Mouse (Mus musculus) midbrain, embryonic 15.5 days (tissue): ENCODE measurements around the gene Cd164l2. TPM values are rescaled to one million over a fixed set of nuclear protein-coding genes. Genes with fewer than 3 reads are reported as not detected.
A peak's percentile ranks its signal among the peaks of the same experiment; 100 is the strongest.

Source experiments
- ATAC-seq: fragments of 200-750 bp; cut with Nextera tagmentation; replicated peaks from 2 replicates; pipeline ENCODE4 v1.8.0; 2017; ENCODE audit warnings: moderate TSS enrichment
- H3K27ac ChIP-seq: fragments of 300-500 bp; sonication (generic); 2 replicates; pipeline ENCODE4 v1.5.1; 2015; ENCODE audit warnings: mild to moderate bottlenecking, inconsistent platforms
- H3K27me3 ChIP-seq: fragments of 300-500 bp; sonication (generic); replicated peaks from 2 replicates; pipeline ENCODE4 v1.6.1; 2015; ENCODE audit warnings: inconsistent platforms
- H3K36me3 ChIP-seq: fragments of 300-500 bp; sonication (generic); replicated peaks from 2 replicates; pipeline ENCODE4 v1.6.1; 2015; ENCODE audit warnings: inconsistent platforms
- H3K4me1 ChIP-seq: fragments of 300-500 bp; sonication (generic); 2 replicates; pipeline ENCODE4 v1.6.1; 2015; ENCODE audit warnings: inconsistent platforms
- H3K4me2 ChIP-seq: fragments of 300-500 bp; sonication (generic); 2 replicates; pipeline ENCODE4 v1.6.1; 2015; ENCODE audit warnings: inconsistent platforms, mild to moderate bottlenecking, moderate library complexity
- H3K4me3 ChIP-seq: fragments of 300-500 bp; sonication (generic); 2 replicates; pipeline ENCODE4 v1.5.1; 2015; ENCODE audit warnings: mild to moderate bottlenecking, inconsistent platforms
- H3K9ac ChIP-seq: fragments of 300-500 bp; sonication (generic); 2 replicates; pipeline ENCODE4 v1.6.1; 2015; ENCODE audit warnings: mild to moderate bottlenecking, inconsistent platforms
- H3K9me3 ChIP-seq: fragments of 300-500 bp; sonication (generic); 2 replicates; pipeline ENCODE4 v1.6.1; 2016; ENCODE audit warnings: inconsistent platforms
- WGBS: fragments of 180-500 bp; shearing (Covaris S2); methylation state at CpG from one replicate; pipeline ENCODE4 v1.1.7; 2015; ENCODE audit warnings: mixed read lengths; 5-methylcytosine and 5-hydroxymethylcytosine counted together
- polyA plus RNA-seq: library from polyadenylated mRNA; unstranded; fragments of >200 nt; fragmentation: Nextera tagmentation; extraction: Ambion mirVana; gene quantifications from 2 replicates; pipeline ENCODE4 v1.2.1, GENCODE M21; 2015

Gene Cd164l2
- polyA plus RNA-seq = 3.0 and 5.0 TPM in 2 replicates

- Histone ChIP-seq H3K27ac (no peak within 1 kb of the TSS), H3K27me3 (peaks cover 20% of the 10 kb centered on the region), H3K4me3 (peak within 1 kb of the TSS; percentile 58), H3K4me2 (peak within 1 kb of the TSS; percentile 89), H3K4me1 (peaks cover 27% of the 10 kb centered on the region), H3K36me3 (no peaks in the 10 kb centered on the region), H3K9ac (peak within 1 kb of the TSS; percentile 55), H3K9me3 (no peaks in the 10 kb centered on the region)
- WGBS = 2% methylated on average over 52 of the region's 52 CpGs
- peak; percentile 69 for ATAC-seq
Observed at GRCm38 (mm10) chr4:133211751-133212561, at the start of gene Cd164l2, which contains the start of gene Gpr3. Cd164l2 (plus strand) TSS chr4:133212131. Gpr3 (minus strand) TSS chr4:133212536.

- 69% methylated on average over 6 of the region's 6 CpGs for WGBS
- Histone ChIP-seq H3K4me2 (no peak overlapping the region), H3K27me3 (no peaks in the 10 kb centered on the region), H3K27ac (no peak overlapping the region), H3K36me3 (no peaks in the 10 kb centered on the region), H3K4me3 (no peak overlapping the region), H3K9ac (no peak overlapping the region), H3K9me3 (no peaks in the 10 kb centered on the region), H3K4me1 (no peaks in the 10 kb centered on the region)
- no peak for ATAC-seq
Observed at GRCm38 (mm10) chr4:133162196-133162595, 49.7 kb upstream of the Cd164l2 start.

- H3K27me3 ChIP-seq = no peaks in the 10 kb centered on the region
- no peak overlapping the region for H3K4me3 ChIP-seq
- no peaks in the 10 kb centered on the region for H3K9me3 ChIP-seq
- no peak overlapping the region for H3K9ac ChIP-seq
- no peak overlapping the region for H3K4me2 ChIP-seq
- no peak for ATAC-seq
- H3K4me1 ChIP-seq = no peaks in the 10 kb centered on the region
- 90% methylated on average over 9 of the region's 9 CpGs for WGBS
- no peaks in the 10 kb centered on the region for H3K36me3 ChIP-seq
- H3K27ac ChIP-seq = no peak overlapping the region
Observed at GRCm38 (mm10) chr4:133166773-133167172, 45.2 kb upstream of the Cd164l2 start.

- Histone ChIP-seq H3K4me2 (no peak overlapping the region), H3K9ac (no peak overlapping the region), H3K4me1 (peaks cover 3% of the 10 kb centered on the region; the same call in 1 of the 2 replicates), H3K36me3 (no peaks in the 10 kb centered on the region), H3K9me3 (no peaks in the 10 kb centered on the region), H3K4me3 (no peak overlapping the region), H3K27me3 (no peaks in the 10 kb centered on the region), H3K27ac (peak overlapping the region; percentile 3; the same call in 1 of the 2 replicates)
- WGBS = 86% methylated on average over 10 of the region's 10 CpGs
- no peak for ATAC-seq
Observed at GRCm38 (mm10) chr4:133169237-133170055, 42.5 kb upstream of the Cd164l2 start.

DNA sequence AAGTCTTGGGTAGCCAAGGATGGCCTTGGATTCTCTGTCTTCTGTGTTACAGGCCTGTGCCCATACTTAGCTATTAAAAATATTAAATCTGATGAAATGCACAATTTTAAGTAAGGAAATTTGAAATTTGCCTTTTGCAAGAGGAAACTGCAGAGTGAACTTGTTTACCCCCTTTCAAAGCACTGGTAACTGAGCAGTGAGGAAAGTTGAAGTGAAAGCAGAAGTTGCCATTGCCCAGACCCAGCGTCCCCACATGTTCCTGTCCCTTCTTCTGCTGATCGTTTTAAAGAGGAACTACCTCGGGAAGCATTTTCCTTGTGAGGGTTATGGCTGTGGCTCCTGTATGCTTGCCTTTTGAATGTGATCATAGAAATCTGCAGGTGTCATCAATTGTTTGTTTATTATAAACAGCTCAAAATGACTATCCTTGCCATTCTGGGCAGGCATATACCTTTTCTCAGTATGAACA lies 41.8 kb upstream of the Cd164l2 start:
- no peak overlapping the region for H3K4me3 ChIP-seq
- no peaks in the 10 kb centered on the region for H3K36me3 ChIP-seq
- no peak overlapping the region for H3K9ac ChIP-seq
- no peak for ATAC-seq
- no peaks in the 10 kb centered on the region for H3K9me3 ChIP-seq
- WGBS = 85% methylated on average over 3 of the region's 3 CpGs
- no peaks in the 10 kb centered on the region for H3K27me3 ChIP-seq
- no peak overlapping the region for H3K4me2 ChIP-seq
- H3K4me1 ChIP-seq = peaks cover 3% of the 10 kb centered on the region; the same call in 1 of the 2 replicates
- no peak overlapping the region for H3K27ac ChIP-seq

DNA sequence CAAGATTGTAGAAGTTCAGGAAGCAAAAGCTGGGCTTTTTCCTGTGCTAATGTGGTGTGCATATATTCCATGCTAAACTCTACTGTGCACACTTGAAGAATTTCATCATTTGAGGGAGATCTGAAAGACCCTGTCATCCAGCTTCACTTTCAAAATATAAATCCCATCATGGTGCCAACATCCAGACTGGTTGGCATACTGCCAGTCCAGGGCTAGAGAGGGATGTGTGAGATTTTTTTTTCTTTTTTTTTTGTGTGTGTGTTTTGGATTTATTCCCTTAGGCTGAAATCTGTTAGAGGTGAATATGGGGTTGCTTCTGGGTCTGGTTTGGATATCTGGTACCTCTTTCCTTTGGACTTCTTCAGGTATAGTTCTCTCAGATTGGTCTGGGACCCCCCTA lies 41.3 kb upstream of the Cd164l2 start:
- Histone ChIP-seq H3K4me2 (no peak overlapping the region), H3K9me3 (no peaks in the 10 kb centered on the region), H3K36me3 (no peaks in the 10 kb centered on the region), H3K27me3 (no peaks in the 10 kb centered on the region), H3K4me1 (peaks cover 7% of the 10 kb centered on the region; the same call in 1 of the 2 replicates), H3K9ac (no peak overlapping the region), H3K4me3 (no peak overlapping the region), H3K27ac (no peak overlapping the region)
- no peak for ATAC-seq

GRCm38 (mm10) chr4:133172451-133172850 lies 39.5 kb upstream of the Cd164l2 start:
- no peaks in the 10 kb centered on the region for H3K27me3 ChIP-seq
- no peak overlapping the region for H3K27ac ChIP-seq
- peaks cover 25% of the 10 kb centered on the region for H3K4me1 ChIP-seq
- WGBS = 94% methylated on average over 4 of the region's 4 CpGs
- no peaks in the 10 kb centered on the region for H3K36me3 ChIP-seq
- no peak overlapping the region for H3K4me2 ChIP-seq
- no peak for ATAC-seq
- H3K9me3 ChIP-seq = no peaks in the 10 kb centered on the region
- no peak overlapping the region for H3K9ac ChIP-seq
- H3K4me3 ChIP-seq = no peak overlapping the region

DNA sequence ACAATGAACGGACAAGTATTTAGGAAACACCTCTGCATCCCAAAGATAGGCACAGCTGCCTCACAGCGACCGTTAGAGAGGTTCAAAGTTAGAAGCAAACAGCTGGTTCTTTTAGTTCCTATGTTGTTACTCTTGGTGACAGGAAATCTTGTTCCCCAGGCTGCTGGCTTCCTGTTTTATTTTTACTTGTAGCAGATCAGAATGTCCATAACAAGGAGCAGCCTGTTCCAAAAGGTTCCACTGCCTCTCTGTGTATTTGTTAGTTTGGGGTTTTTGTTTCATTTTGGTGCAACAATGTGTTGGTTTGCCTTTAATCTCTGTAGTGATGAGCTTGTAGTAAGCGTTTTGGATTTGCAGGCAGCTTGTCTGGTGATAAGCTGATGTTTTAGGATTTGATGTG lies 37.6 kb upstream of the Cd164l2 start:
- H3K27me3 ChIP-seq = no peaks in the 10 kb centered on the region
- ATAC-seq = no peak
- no peaks in the 10 kb centered on the region for H3K9me3 ChIP-seq
- WGBS = 77% methylated on average over 4 of the region's 4 CpGs
- H3K27ac ChIP-seq = no peak overlapping the region
- H3K4me2 ChIP-seq = no peak overlapping the region
- H3K4me1 ChIP-seq = peaks cover 25% of the 10 kb centered on the region
- no peaks in the 10 kb centered on the region for H3K36me3 ChIP-seq
- H3K4me3 ChIP-seq = no peak overlapping the region
- no peak overlapping the region for H3K9ac ChIP-seq

GRCm38 (mm10) chr4:133175274-133175673 lies 36.7 kb upstream of the Cd164l2 start:
- Histone ChIP-seq H3K27me3 (no peaks in the 10 kb centered on the region), H3K4me1 (peaks cover 25% of the 10 kb centered on the region), H3K36me3 (no peaks in the 10 kb centered on the region), H3K4me3 (no peak overlapping the region), H3K9ac (no peak overlapping the region), H3K27ac (no peak overlapping the region), H3K4me2 (no peak overlapping the region), H3K9me3 (no peaks in the 10 kb centered on the region)
- 80% methylated on average over 7 of the region's 7 CpGs for WGBS
- ATAC-seq = no peak

DNA sequence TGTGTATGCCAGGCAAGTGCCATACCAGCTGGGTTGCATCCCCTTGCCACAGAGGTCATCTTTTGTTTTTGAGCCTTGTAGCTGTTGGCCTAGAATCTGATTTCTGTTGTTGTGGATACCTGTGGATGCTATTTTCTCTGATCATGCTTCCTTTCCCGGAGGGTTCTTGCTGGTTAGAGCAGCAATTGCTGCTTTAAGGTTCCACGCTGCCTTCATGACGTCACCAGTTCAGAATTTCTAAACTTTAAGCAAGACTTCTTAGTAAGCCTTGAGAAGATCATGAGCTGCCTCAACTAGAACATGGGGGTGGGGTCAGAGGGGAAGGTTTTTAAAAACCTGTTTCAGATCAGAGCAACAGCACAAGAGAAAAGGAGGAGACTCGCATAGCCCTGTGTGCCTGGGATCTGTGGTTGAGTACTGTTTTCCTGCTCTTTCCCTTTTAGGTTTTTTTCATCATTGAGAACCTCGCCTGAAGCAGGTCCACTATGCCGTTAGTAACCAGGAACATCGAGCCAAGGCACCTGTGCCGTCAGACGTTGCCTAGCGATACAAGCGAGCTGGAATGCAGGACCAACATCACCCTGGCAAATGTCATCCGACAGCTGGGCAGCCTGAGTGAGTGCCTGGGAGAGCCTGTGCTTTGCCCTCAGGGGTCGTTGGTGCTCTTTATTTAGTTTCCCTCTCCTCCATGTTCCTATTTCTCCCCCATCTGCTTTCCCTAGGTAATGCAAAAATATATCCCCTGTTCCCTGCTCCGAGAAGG lies 35.8 kb upstream of the Cd164l2 start:
- H3K9me3 ChIP-seq = no peaks in the 10 kb centered on the region
- peak; percentile 37; the same call in 1 of the 2 replicates for ATAC-seq
- 42% methylated on average over 14 of the region's 14 CpGs for WGBS
- H3K4me2 ChIP-seq = peak overlapping the region; percentile 20
- peak overlapping the region; percentile 16; the same call in 1 of the 2 replicates for H3K9ac ChIP-seq
- H3K27me3 ChIP-seq = no peaks in the 10 kb centered on the region
- peaks cover 25% of the 10 kb centered on the region for H3K4me1 ChIP-seq
- H3K4me3 ChIP-seq = no peak overlapping the region
- peak overlapping the region; percentile 71 for H3K27ac ChIP-seq
- no peaks in the 10 kb centered on the region for H3K36me3 ChIP-seq

DNA sequence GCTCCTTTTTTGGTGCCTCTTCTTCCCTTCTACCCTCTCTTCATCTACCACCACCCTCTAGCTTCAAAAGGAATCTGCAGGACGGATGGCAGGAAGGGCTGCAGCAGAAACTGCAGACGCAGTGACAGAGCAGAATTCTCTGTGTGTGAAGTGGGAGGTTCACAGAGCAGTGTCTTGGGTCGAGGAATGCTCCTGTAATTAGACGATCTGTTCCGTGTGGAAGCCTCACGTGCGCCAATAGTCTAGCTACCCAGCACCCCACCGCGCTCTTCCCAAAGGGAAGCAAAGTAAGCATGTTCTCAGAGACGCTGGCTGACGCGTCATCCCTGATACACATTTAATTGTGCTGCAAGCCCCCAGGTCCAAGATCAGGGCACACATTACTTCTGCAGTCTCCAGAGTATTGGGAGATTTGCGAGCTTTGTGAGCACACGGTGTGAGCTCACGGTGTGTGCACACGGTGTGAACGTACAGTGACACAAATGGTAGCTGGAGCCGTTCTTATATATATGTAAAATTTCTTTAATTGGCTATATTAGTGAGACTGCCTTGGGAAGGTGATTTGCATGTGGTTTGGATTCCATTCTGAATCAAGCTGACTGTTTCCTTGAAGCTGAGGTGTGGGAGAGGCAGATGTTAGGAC lies 35.0 kb upstream of the Cd164l2 start:
- ATAC-seq = peak; percentile 84; the same call in 1 of the 2 replicates

More for the DNA sequence above, 35.0 kb upstream of the Cd164l2 start:
- H3K27ac ChIP-seq = peak overlapping the region; percentile 71
- no peak overlapping the region for H3K4me3 ChIP-seq
- H3K9me3 ChIP-seq = no peaks in the 10 kb centered on the region
- 45% methylated on average over 18 of the region's 18 CpGs for WGBS
- H3K9ac ChIP-seq = peak overlapping the region; percentile 16; the same call in 1 of the 2 replicates
- H3K27me3 ChIP-seq = no peaks in the 10 kb centered on the region
- peak overlapping the region; percentile 20 for H3K4me2 ChIP-seq
- peaks cover 25% of the 10 kb centered on the region for H3K4me1 ChIP-seq
- H3K36me3 ChIP-seq = no peaks in the 10 kb centered on the region
